Mouse (Mus musculus) frontal cortex, adult 2 months (tissue): ENCODE measurements around the gene Pafah1b1. TPM values are rescaled to one million over a fixed set of nuclear protein-coding genes. Genes with fewer than 3 reads are reported as not detected.

Source experiments
- DNase-seq, 2 experiments: peaks; one replicate each; pipeline ENCODE4 v3.0.0; 2022; ENCODE audit warnings: low spot score in 1 of 2; ENCODE audit errors: extremely low spot score in 1 of 2
- polyA plus RNA-seq: library from polyadenylated mRNA; depleted of rRNA; stranded (reverse); fragments of >200 nt; gene quantifications from 2 replicates; pipeline ENCODE4 v1.2.3, GENCODE M21; 2012; rRNA removed

Pafah1b1 gene
- polyA plus RNA-seq, 1 experiment, result 175 TPM

GRCm38 (mm10) chr11:74631880-74632789 lies 92.3 kb downstream of the Pafah1b1 start:
- no peak for DNase-seq

DNA sequence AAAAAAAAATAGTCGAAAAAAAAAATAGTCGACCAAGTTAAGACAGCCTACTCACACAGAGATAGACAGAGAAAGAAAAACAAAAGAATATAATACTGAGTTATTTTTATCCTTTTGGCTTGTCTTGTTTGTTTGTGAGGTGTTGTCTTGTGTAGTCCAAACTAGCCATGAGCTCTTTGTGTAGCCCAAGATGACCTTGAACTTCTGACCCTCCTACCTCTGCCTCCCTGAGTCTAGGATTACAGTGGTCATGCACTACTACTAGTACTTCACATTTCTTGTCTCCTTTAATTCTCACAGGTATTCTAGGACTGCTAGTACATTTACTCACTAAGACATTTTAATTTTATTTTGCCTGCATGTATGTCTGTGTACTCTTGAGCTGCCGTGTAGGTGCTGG lies 97.0 kb downstream of the Pafah1b1 start:
- DNase-seq, result no peak

DNA sequence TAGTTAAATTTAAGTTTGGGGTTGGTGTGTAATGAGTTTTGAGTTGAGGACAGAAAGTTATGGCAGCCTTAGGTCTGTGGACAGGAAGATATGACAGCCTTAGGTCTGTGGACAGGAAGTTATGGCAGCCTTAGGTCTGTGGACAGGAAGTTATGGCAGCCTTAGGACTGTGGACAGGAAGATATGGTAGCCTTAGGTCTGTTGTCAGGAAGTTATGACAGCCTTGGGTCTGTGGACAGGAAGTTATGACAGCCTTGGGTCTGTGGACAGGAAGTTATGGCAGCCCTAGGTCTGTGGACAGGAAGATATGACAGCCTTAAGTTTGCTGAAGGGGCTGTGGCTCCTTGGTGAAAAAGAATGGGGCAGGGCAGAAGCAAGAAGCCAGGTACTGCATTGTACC lies 99.1 kb downstream of the Pafah1b1 start:
- DNase-seq, result no peak

Other genes starting within 250 kb of the Pafah1b1 start
- gene Rap1gap2, start 113.8 kb downstream of the Pafah1b1 start, polyA plus RNA-seq, result 114 and 115 TPM in 2 replicates
- gene Ccdc92b, start 105.1 kb downstream of the Pafah1b1 start, polyA plus RNA-seq, result 19.5 and 19.9 TPM in 2 replicates
- 52.6 and 54.6 TPM in 2 replicates for gene Cluh, start 75.2 kb downstream of the Pafah1b1 start, polyA plus RNA-seq
- 15.2 and 15.9 TPM in 2 replicates for gene Mettl16, start 46.2 kb upstream of the Pafah1b1 start, polyA plus RNA-seq
- 18.2 and 20.8 TPM in 2 replicates for gene Mnt, start 106.2 kb upstream of the Pafah1b1 start, polyA plus RNA-seq
- gene Sgsm2, start 172.4 kb upstream of the Pafah1b1 start, polyA plus RNA-seq, result 71.9 and 80.2 TPM in 2 replicates
- gene Tsr1, start 173.4 kb upstream of the Pafah1b1 start, polyA plus RNA-seq, result 15.6 and 17.6 TPM in 2 replicates
- 27.9 and 35.9 TPM in 2 replicates for gene Smg6, start 201.2 kb upstream of the Pafah1b1 start, polyA plus RNA-seq
- gene Srr, start 201.3 kb upstream of the Pafah1b1 start, polyA plus RNA-seq, result 61.0 and 62.9 TPM in 2 replicates